Mouse (Mus musculus): Measurements from ENCODE around the gene Amfr. TPM values are rescaled to one million over a fixed set of nuclear protein-coding genes. Genes with fewer than 3 reads are reported as not detected.

Amfr gene
- total RNA-seq, 4 experiments from 2014 or later: 115 to 150 (median 130) TPM

GRCm38 (mm10) chr8:93981679-93982215 lies 30.9 kb downstream of the Amfr start:
- no peak for DNase-seq (ENCODE audit: low spot score in 2 of 2)

DNA sequence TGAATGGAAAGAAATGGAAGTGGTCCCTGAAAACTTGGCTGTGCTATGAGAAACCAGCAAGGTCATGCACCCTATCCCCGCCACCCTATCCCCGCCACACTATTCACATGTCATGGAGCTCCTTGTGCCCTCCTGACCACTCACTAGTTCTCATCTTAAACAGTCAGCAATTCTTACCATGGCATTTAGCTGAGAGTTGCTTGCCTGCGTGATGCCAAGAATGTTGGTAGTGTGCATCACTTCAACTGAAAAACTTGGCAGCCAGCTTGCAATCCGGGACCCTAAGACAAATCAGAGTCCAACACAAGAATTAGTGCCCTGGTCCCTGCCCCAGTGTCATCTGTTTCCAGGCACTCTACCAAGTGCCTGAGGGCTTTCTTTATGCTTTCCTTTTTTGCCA lies 32.5 kb downstream of the Amfr start:
- no peak for DNase-seq (ENCODE audit: low spot score in 2 of 2)

DNA sequence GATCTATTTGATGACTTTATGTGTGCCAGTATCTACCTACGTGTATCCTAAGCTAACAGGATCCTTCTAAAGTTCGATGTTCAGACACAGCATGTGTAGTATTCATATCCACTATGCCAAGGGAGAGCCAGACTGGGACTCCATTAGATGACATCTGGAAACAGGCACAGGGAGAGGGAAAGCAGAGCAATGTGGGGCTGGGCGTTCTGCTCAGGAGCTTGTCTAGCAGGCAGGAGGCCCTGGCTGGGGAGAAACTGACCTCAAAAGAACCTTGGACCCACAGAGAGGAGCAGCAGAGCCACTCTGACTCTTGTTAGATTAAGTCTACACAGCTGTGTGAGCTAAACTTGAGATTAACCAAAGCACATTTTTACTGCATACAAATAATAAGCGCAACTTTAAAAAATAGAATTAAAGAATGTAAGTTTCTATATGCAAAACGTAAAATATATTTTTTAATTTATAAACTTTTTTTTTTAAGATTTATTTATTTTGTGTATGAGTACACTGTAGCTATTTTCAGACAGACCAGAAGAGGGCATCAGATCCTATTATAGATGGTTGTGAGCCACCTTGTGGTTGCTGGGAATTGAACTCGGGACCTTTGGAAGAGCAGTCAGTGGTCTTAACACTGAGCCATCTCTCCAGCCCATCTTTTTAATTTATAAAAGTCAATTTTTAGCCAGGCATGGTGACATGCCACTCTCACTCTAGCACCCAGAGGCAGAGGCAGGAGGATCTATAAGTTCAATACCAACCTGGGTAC lies 36.0 kb downstream of the Amfr start:
- no peak for DNase-seq (ENCODE audit: low spot score in 2 of 2)

DNA sequence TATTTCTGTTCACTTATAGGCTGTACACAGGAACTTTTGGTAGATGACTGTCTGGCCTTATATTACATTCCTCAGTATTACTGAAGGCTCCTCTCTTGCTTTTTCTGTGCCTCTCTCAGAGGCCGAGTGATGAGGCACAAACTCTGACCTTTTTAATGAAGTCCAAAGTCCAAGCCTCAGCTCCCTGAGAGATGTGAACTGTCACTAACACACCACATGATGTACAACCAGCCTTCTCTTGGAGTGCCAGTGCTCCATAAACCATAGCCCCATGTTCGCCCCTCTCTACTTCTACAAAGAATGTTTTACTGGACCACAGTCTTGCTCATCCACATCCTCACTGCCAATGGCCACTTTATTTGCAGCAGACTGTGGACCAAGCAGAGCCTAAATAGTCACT lies 37.3 kb downstream of the Amfr start:
- no peak for DNase-seq (ENCODE audit: low spot score in 2 of 2)

GRCm38 (mm10) chr8:93974602-93975186 lies 37.9 kb downstream of the Amfr start:
- no peak for DNase-seq (ENCODE audit: low spot score in 2 of 2)

GRCm38 (mm10) chr8:93973831-93974375 lies 38.7 kb downstream of the Amfr start:
- no peak for DNase-seq (ENCODE audit: low spot score in 2 of 2)

GRCm38 (mm10) chr8:93972971-93973734 lies 39.5 kb downstream of the Amfr start:
- DNase-seq (ENCODE audit: low spot score in 2 of 2): no peak

- DNase-seq (ENCODE audit: low spot score in 2 of 2): no peak
These were observed 40.4 kb downstream of the Amfr start for GRCm38 (mm10) chr8:93972211-93972610.

- no peak for DNase-seq (ENCODE audit: low spot score in 2 of 2)
These were observed 41.2 kb downstream of the Amfr start for GRCm38 (mm10) chr8:93971451-93971850.

DNA sequence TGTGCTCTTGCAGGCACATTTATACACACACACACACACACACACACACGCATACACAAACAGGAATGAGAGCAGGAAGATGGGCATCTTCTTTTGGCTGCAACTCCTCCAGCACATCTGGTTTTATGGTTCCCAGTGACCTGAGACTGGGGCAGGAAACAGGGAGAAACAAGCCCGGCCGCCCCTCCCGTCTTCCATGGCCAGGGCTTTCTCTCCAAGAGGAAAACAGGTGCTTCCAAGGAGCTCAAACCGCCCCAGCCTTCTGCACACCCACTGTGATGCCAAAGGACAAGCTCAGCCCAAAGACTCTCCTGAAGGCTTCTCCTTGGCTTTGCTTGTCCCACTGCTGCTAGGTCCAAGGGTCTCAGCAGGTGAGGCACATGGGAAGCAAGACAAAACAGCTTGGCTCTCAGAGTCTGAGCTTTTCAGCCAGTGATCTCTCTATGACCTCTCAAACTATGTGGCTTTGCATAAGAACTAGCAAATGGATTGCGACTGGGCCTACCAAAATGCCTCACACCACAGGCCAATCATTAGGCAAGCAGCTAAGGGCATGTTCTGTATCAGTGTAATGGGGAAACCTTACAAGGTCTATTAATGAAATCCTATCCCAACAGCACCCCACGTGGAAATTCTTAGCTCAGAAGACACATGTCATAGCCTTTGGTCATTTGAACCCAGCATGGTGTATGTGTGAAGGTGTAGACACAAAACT lies 42.9 kb downstream of the Amfr start:
- DNase-seq (ENCODE audit: low spot score in 2 of 2): no peak

GRCm38 (mm10) chr8:93968293-93968692 lies 44.3 kb downstream of the Amfr start:
- no peak for DNase-seq (ENCODE audit: low spot score in 2 of 2)

- no peak for DNase-seq (ENCODE audit: low spot score in 2 of 2)
These were observed 51.7 kb downstream of the Amfr start for GRCm38 (mm10) chr8:93960909-93961308.

DNA sequence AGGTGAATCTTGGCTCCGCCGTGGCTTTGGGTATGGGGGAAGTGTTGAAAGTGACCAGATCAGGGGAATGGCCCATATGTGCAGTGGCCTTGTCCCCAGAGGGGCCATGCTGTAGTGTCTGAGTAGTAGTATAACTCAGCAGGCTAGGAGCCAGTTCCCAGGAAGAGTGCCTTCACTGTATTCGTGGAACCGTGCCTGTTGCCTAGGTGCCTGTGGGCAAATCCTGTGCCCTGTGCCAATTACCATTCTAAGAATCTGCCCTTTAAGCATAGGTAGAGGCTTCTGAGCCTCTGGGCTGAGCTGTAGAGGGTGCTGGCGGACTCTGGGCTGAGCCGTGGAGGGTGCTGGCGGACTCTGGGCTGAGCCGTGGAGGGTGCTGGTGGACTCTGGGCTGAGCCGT lies 54.2 kb downstream of the Amfr start:
- no peak for DNase-seq (ENCODE audit: low spot score in 2 of 2)

GRCm38 (mm10) chr8:93952511-93952910 lies 60.1 kb downstream of the Amfr start:
- no peak for DNase-seq (ENCODE audit: low spot score in 2 of 2)

DNA sequence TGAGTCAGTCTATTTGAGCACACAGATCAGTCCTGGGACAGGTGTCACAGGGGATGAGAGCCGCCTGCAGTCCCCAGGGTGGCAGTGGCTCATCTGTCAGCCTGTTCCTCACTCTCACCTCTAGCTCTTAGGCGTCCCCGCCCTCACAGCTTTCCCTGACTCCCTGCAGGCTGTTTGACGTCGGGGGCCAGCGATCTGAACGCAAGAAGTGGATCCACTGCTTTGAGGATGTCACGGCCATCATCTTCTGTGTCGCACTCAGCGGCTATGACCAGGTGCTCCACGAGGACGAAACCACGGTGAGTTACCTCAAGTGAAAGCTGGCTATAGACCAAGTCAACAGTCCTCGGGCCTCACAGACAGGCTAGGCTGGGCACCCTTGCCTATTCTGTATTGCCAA lies 62.5 kb downstream of the Amfr start:
- no peak for DNase-seq (ENCODE audit: low spot score in 2 of 2)

DNA sequence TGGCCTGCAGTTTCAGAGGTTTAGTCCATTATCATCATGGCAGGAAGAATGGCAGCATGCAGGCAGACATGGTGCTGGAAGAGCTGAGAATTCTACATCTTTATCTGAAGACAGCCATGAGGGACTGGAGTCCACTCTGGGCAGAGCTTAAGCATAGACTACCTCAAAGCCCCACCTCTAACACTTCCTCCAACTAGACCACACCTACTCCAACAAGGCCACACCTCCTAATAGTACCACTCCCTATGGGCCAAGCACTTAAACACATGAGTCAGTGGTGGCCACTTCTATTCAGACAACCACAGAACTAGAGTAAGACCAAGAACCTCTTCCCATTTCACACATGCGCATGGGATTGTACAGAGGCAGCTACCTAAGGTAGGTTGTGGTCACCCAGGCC lies 66.2 kb downstream of the Amfr start:
- DNase-seq (ENCODE audit: low spot score in 2 of 2): no peak

GRCm38 (mm10) chr8:93945781-93946180 lies 66.9 kb downstream of the Amfr start:
- no peak for DNase-seq (ENCODE audit: low spot score in 2 of 2)

DNA sequence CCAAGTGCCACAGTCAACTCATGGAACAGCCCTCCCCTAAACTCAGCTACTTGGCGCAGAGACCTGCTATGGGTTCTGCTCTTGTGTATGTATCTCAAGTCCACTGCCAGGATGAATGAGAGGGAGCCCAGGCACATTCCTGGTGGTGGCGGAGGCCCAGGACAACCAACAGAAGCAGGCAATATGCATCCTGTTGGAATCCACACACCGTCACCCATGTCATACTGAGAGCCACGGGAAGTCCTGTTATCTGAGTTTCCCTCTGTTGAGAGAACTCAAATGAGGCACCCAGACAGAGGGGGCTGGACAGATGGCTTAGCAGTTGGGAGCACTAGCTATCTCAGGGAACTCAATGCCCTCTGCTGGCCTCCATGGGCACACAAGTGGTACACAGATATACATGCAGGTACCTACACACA lies 71.0 kb downstream of the Amfr start:
- DNase-seq (ENCODE audit: low spot score in 2 of 2): no peak

- DNase-seq (ENCODE audit: low spot score in 2 of 2): no peak
These were observed 71.9 kb downstream of the Amfr start for GRCm38 (mm10) chr8:93940542-93941423.

DNA sequence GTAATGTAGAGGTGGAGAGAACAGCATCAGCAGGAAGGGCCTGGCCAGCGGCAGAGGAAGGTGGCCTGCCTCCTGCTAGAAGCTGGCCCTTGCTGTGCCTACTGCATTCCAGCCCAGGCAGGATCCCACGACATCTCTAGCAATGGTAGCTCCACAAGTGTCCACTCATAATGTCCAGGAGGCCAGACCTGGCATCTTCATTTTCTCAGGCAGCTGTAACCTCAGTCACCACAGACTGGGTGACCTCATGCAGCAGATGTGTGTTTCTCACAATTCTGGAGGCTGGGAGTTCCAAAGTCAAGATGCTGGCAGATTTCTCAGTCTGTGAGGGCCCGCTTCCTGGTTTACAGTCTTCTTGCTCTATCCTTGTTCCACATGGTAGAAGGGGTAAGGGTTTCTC lies 74.4 kb downstream of the Amfr start:
- no peak for DNase-seq (ENCODE audit: low spot score in 2 of 2)
